Mouse (Mus musculus) layer of hippocampus, adult 9-11 months (tissue): ENCODE results near the gene Ptprn2.
"Not testable (repeated sequence)": the region's sequence is repeated elsewhere in the genome, so short reads cannot be mapped to it uniquely, and the experiment has no call there.

Experiments used
- DNase-seq: peaks from one replicate; pipeline ENCODE4 v3.0.0; 2022

Ptprn2 gene

DNA sequence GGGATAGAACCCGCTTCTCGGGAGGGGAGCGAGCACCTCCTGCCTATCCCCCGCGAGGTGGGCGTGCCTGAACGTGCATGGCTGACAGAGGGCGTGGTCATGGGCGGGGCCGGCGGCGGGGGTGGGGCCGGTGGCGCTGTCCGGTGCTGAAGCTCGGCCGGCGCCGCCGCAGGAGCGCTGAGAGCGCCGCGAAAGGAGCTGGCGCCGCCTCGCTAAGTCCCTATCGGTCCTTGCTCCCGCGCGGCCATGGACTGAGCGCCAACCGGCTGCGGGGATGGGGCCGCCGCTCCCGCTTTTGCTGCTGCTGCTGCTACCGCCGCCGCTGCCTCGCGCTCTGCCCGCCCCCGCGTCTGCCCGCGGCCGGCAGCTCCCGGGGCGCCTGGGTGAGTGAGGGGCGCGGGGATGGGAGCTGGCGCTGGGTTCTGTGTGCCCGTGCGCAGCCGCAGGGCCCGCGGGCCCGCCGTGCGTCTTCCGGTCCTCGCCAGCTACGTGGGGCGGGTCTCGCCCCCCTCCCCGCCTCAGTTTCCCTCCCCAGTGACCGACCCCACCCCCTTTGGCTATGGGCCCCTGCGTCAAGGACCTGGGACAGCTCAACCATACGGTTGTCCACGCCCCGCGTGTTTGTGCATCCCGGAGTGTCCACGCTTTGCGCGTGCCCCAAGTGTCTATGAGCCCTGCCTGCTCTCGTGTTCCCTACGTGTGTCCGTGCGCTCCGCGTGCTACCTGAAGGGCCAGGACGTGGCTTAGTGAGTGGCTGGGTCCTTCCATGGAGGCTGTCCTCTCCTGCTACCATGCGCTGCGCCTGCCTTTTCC lies at the start of gene Ptprn2:
Ptprn2 (plus strand) TSS at position 130 of the 813 bp plus-strand sequence.
- peak; percentile 57 for DNase-seq

GRCm38 (mm10) chr12:116436125-116436524 lies 49.4 kb upstream of the Ptprn2 start:
- no peak for DNase-seq

GRCm38 (mm10) chr12:116438591-116438990 lies 46.9 kb upstream of the Ptprn2 start:
- no peak for DNase-seq

- DNase-seq, result no peak
These were observed 43.3 kb upstream of the Ptprn2 start for GRCm38 (mm10) chr12:116442184-116442583.

DNA sequence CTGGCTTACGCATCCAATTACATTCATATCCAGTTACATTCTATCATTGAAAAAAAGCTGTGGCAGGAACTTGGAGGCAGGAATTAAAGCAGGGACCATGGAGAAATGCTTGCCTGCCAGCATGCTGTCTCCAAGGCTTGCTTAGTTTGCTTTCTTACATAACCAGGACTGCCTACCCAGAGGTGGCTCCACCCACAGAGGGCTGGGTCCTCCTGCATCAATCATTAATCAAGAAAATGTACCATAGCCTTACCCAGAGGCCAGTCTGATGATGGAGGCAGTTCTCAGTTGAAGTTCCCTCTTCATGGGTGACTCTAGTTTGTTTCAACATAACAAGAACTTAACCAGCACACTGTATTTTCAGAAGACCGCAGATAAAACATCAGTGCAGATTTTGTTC lies 36.0 kb upstream of the Ptprn2 start:
- no peak for DNase-seq

DNA sequence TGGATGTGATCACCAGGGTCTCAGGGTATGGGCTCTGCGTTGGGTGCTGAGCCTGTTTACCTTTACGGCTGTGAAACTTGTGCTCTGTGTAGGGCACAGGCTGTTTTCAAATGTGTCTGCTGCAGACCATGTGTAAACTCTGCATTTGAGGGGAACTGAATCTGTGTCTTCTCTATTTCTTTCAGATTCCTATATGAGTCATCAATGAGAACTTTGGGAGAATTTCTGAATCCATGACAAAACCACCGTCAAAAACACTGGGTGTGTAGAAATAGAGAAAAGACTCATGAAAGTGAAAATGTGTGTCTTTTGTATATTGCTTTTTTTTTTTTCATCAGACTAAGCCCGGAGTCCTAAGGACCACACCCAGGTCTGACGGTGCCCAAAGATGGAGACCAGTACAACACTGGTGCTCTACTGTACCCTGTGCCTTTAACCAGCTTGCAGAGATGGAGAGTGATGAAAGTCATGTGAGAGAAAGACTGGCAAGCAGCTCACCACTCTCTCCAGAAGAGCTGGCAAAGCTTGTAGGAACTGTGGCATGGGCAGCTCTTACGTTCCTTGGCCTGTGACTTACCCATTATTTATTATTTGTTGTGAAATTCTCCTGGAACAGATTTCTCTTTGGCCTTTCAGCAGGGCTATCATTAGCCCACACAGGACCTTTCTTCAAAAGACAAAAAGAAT lies 25.0 kb upstream of the Ptprn2 start:
- no peak for DNase-seq

DNA sequence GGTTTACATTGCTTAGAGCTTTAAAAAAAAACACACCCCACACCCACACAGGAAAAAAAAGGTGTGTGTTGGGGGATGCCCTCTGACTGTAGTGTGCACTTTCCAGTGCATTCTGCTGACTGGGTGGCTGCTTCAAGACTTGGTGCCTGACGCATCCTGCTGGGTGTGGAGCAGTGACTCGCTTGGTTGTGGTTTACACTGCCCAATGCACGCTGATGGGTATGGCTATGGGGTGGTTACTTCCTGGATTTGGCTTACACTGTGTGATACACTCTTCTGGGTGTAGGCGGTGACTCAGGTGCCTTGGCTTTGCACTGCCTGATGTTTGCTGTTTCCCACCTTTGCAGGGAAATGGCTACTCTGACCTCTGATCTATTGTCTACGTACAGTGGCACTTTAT lies 18.5 kb upstream of the Ptprn2 start:
- no peak for DNase-seq

GRCm38 (mm10) chr12:116468348-116468747 lies 17.2 kb upstream of the Ptprn2 start:
- no peak for DNase-seq

DNA sequence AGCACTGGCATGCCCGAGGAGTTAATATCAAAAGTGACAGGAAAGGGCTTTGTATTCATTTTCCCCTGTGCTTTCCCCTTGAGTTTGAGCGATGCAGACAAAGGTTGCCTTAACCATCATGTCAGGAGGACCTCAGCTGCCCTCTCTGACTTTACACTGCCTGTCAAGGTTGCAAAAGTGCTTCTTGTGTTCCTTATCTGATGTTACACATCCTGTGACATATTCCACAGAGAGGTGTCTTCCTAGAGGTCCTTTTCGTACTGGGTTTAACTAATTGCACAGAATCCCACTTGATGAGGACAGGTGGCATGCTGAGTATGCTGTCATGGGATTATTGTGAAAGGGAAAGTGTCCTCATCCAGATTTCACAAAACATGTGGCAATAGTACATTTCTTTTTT lies 16.4 kb upstream of the Ptprn2 start:
- no peak for DNase-seq

- no peak for DNase-seq
These were observed 12.3 kb upstream of the Ptprn2 start for GRCm38 (mm10) chr12:116473264-116473663.

GRCm38 (mm10) chr12:116473761-116474160 lies 11.8 kb upstream of the Ptprn2 start:
- DNase-seq, result no peak

- DNase-seq, result no peak
These were observed 10.8 kb upstream of the Ptprn2 start for GRCm38 (mm10) chr12:116474676-116475075.

DNA sequence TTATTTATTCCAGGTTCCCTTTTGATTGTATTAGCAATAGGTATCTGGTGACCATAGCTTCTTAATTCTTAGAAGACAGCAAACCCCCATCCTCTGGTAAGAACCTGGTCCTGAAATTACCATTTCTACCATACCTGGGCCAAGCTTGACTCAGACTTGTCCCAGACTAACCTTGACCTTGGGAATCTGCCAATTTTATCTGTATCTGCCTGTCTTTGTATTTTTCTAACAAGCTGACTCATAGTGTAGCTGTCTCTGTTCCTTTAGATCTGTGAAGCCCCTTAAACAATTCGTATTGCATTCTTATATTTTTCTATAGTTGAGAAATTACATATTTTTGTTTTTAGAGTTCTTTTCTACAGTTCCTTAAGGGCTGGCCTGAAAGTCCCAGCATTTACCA lies 6.7 kb upstream of the Ptprn2 start:
- DNase-seq, result no peak

DNA sequence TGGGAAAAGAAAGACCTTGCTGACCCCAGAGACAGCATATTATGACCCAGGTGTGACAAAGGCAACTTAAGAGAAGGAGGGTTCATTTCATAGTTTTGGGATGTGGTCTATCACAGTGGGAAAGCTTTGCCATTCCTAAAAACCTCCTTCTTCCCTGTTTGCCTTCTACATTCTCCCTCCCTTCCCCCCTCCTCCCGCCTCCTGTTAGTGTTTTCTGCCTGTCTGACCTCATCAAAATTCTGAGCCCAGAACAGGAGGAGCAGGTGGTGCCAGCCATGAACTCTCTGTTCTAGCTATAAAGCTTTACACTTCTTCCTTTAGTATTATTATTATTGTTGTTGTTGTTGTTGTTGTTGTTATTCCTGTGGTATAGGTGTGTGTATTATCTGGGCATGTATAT lies 3.6 kb upstream of the Ptprn2 start:
- DNase-seq, result no peak

DNA sequence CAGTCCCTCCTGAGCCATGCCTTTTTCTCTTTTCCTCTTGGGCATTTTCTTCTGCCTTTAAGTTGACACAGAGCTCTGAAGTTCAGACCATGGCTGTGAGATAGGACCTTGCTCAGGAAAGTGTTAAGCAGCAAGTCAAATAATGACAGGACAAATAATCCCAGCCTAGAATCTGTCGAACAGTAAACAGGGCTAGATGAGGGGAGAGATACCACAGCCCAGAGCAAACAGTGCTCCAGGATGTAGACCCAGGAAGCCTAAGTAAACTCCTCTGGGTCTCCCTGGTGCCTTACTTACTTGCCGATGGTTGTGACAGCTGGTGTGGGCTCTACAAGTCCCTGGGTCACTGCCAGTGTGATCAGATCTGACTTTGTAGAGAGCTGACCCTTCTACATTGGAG lies 1.9 kb upstream of the Ptprn2 start:
- no peak for DNase-seq

- DNase-seq, result no peak
These were observed 529 bp upstream of the Ptprn2 start for GRCm38 (mm10) chr12:116484991-116485390.

- no peak for DNase-seq
These were observed 847 bp downstream of the Ptprn2 start for GRCm38 (mm10) chr12:116486404-116486730.

- DNase-seq, result peak; percentile 57
These were observed 3.3 kb downstream of the Ptprn2 start for GRCm38 (mm10) chr12:116488836-116489235.

GRCm38 (mm10) chr12:116490575-116491356 lies 5.2 kb downstream of the Ptprn2 start:
- DNase-seq, result no peak

DNA sequence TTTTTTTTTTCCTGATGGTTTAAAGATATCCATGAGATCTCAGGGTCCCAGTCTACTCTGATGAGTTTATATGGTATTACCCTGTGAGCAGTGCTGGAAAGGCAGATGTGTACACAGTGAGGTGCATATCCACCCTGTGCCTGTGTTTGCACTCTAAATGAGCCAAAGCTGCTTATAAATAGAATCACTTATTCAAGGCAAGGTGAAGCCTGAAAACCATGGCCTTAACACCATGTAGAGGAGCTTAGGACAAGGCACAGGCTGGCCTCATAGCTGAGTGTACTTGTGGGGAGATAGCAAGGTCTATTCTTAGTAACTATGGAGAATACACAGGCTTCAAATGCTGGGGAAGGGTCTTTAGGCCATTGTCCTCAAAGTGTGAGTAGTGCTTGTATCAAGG lies 13.1 kb downstream of the Ptprn2 start:
- no peak for DNase-seq

GRCm38 (mm10) chr12:116500652-116501051 lies 15.1 kb downstream of the Ptprn2 start:
- no peak for DNase-seq

GRCm38 (mm10) chr12:116512482-116512881 lies 27.0 kb downstream of the Ptprn2 start:
- no peak for DNase-seq

DNA sequence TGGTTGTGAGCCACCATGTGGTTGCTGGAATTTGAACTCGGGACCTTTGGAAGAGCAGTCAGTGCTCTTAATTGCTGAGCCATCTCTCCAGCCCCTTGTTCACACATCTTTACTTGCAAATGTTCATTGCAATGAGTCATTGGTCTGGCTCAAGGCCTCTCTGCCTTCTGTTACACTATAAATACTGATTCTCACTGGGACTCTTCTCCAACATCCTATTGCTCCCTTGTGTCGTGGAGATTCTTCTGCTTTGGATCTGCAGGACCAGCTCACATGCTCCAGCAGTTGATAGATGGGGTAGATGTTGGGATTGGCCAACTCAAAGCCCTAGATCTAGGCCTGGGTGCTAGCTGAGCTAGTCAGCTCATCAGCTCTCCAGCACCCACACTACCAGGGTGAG lies 28.3 kb downstream of the Ptprn2 start:
- not testable (repeated sequence) for DNase-seq

GRCm38 (mm10) chr12:116515824-116516223 lies 30.3 kb downstream of the Ptprn2 start:
- no peak for DNase-seq
